Mouse (Mus musculus): Measurements from ENCODE around the gene Tmem8b. TPM values are rescaled to one million over a fixed set of nuclear protein-coding genes. Genes with fewer than 3 reads are reported as not detected.

Tmem8b gene
- polyA plus RNA-seq, 1 experiment from 2014 or later = 5.2 TPM

GRCm38 (mm10) chr4:43653161-43654015, 15.4 kb upstream of the Tmem8b start, which contains the start of gene Spag8:
Spag8 (minus strand) TSS chr4:43653594.
- ATAC-seq (replicated peaks; ENCODE audit: low FRiP score) (no peak), DNase-seq (ENCODE audit: low spot score) (peak; percentile 75)
- Histone ChIP-seq H3K36me3 (ENCODE audit: control insufficient read depth, insufficient read depth, low read length) (no peaks in the 10 kb centered on the region), H3K4me1 (replicated peaks; ENCODE audit: control insufficient read depth, insufficient read depth, low read length) (peaks cover 4% of the 10 kb centered on the region; the same call in 1 of the 2 replicates), H3K4me3 (ENCODE audit: low read depth, low read length) (peak within 1 kb of the TSS; percentile 23), H3K27me3 (ENCODE audit: control insufficient read depth, insufficient read depth, low read length) (no peaks in the 10 kb centered on the region), H3K27ac (ENCODE audit: low read depth, low read length) (no peak within 1 kb of the TSS), H3K9ac (ENCODE audit: low read length) (0 out of 2 replicates have a peak within 1 kb of the TSS, but pooled peaks have one; percentile 16), H3K9me3 (ENCODE audit: control insufficient read depth, low read length) (peaks cover 4% of the 10 kb centered on the region; the same call in 1 of the 2 replicates), H3K4me2 (ENCODE audit: low read depth, low read length, severe bottlenecking) (peak within 1 kb of the TSS; percentile 45)
- WGBS = 12% methylated on average over 24 of the region's 24 CpGs

GRCm38 (mm10) chr4:43655656-43656338, 13.0 kb upstream of the Tmem8b start:
- 5% methylated on average over 34 of the region's 34 CpGs for WGBS
- DNase-seq (ENCODE audit: low spot score) = no peak

GRCm38 (mm10) chr4:43656339-43657109, 12.2 kb upstream of the Tmem8b start, which contains the start of gene Hint2:
Hint2 (minus strand) TSS chr4:43656466.
- Histone ChIP-seq H3K9me3 (ENCODE audit: control insufficient read depth, low read length) (no peaks in the 10 kb centered on the region), H3K4me2 (ENCODE audit: low read depth, low read length, severe bottlenecking) (peak within 1 kb of the TSS; percentile 80), H3K36me3 (ENCODE audit: control insufficient read depth, insufficient read depth, low read length) (no peaks in the 10 kb centered on the region), H3K27me3 (ENCODE audit: control insufficient read depth, insufficient read depth, low read length) (no peaks in the 10 kb centered on the region), H3K9ac (ENCODE audit: low read length) (peak within 1 kb of the TSS; percentile 82), H3K27ac (ENCODE audit: low read depth, low read length) (peak within 1 kb of the TSS; percentile 79), H3K4me3 (ENCODE audit: low read depth, low read length) (peak within 1 kb of the TSS; percentile 60), H3K4me1 (replicated peaks; ENCODE audit: control insufficient read depth, insufficient read depth, low read length) (peaks cover 4% of the 10 kb centered on the region; the same call in 1 of the 2 replicates)
- 1% methylated on average over 34 of the region's 34 CpGs for WGBS
- ATAC-seq (replicated peaks; ENCODE audit: low FRiP score) (peak; percentile 96), DNase-seq (ENCODE audit: low spot score) (peak; percentile 96)

More at GRCm38 (mm10) chr4:43655656-43656338, 13.0 kb upstream of the Tmem8b start:
- peak overlapping the region; percentile 80 for H3K4me2 ChIP-seq (ENCODE audit: low read depth, low read length, severe bottlenecking)
- H3K9ac ChIP-seq (ENCODE audit: low read length) = peak overlapping the region; percentile 82
- no peaks in the 10 kb centered on the region for H3K36me3 ChIP-seq (ENCODE audit: control insufficient read depth, insufficient read depth, low read length)
- H3K27me3 ChIP-seq (ENCODE audit: control insufficient read depth, insufficient read depth, low read length) = no peaks in the 10 kb centered on the region
- peak overlapping the region; percentile 79 for H3K27ac ChIP-seq (ENCODE audit: low read depth, low read length)
- H3K9me3 ChIP-seq (ENCODE audit: control insufficient read depth, low read length) = no peaks in the 10 kb centered on the region
- peak overlapping the region; percentile 60 for H3K4me3 ChIP-seq (ENCODE audit: low read depth, low read length)
- ATAC-seq (replicated peaks; ENCODE audit: low FRiP score) = peak; percentile 37; the same call in 1 of the 2 replicates
- peaks cover 4% of the 10 kb centered on the region; the same call in 1 of the 2 replicates for H3K4me1 ChIP-seq (replicated peaks; ENCODE audit: control insufficient read depth, insufficient read depth, low read length)

- no peak overlapping the region for H3K9ac ChIP-seq (ENCODE audit: low read length)
- peak overlapping the region; percentile 80; the same call in 1 of the 2 replicates for H3K4me2 ChIP-seq (ENCODE audit: low read depth, low read length, severe bottlenecking)
- H3K36me3 ChIP-seq (ENCODE audit: control insufficient read depth, insufficient read depth, low read length) = no peaks in the 10 kb centered on the region
- DNase-seq (ENCODE audit: low spot score) = no peak
- peaks cover 4% of the 10 kb centered on the region; the same call in 1 of the 2 replicates for H3K4me1 ChIP-seq (replicated peaks; ENCODE audit: control insufficient read depth, insufficient read depth, low read length)
- H3K9me3 ChIP-seq (ENCODE audit: control insufficient read depth, low read length) = no peaks in the 10 kb centered on the region
- no peak overlapping the region for H3K27ac ChIP-seq (ENCODE audit: low read depth, low read length)
- 62% methylated on average over 4 of the region's 4 CpGs for WGBS
- H3K27me3 ChIP-seq (ENCODE audit: control insufficient read depth, insufficient read depth, low read length) = no peaks in the 10 kb centered on the region
- peak overlapping the region; percentile 60 for H3K4me3 ChIP-seq (ENCODE audit: low read depth, low read length)
- no peak for ATAC-seq (replicated peaks; ENCODE audit: low FRiP score)
These were observed 11.6 kb upstream of the Tmem8b start for GRCm38 (mm10) chr4:43657146-43657545.

- WGBS = 33% methylated on average over 4 of the region's 4 CpGs
These were observed 2.4 kb upstream of the Tmem8b start for GRCm38 (mm10) chr4:43666412-43666811.

GRCm38 (mm10) chr4:43669428-43669794, 640 bp downstream of the Tmem8b start:
- H3K9ac ChIP-seq (ENCODE audit: low read length) = peak overlapping the region; percentile 83
- peak overlapping the region; percentile 84 for H3K4me2 ChIP-seq (ENCODE audit: low read depth, low read length, severe bottlenecking)
- H3K4me3 ChIP-seq (ENCODE audit: low read depth, low read length) = peak overlapping the region; percentile 84
- no peak overlapping the region for H3K27ac ChIP-seq (ENCODE audit: low read depth, low read length)
- under 1% methylated on average over 15 of the region's 25 CpGs for WGBS
- no peaks in the 10 kb centered on the region for H3K36me3 ChIP-seq (ENCODE audit: control insufficient read depth, insufficient read depth, low read length)
- no peaks in the 10 kb centered on the region for H3K9me3 ChIP-seq (ENCODE audit: control insufficient read depth, low read length)
- H3K27me3 ChIP-seq (ENCODE audit: control insufficient read depth, insufficient read depth, low read length) = 0 out of 2 replicates have a peak, but pooled peaks cover 4% of the 10 kb centered on the region
- peaks cover 8% of the 10 kb centered on the region for H3K4me1 ChIP-seq (replicated peaks; ENCODE audit: control insufficient read depth, insufficient read depth, low read length)
- ATAC-seq (replicated peaks; ENCODE audit: low FRiP score) = peak; percentile 82
- DNase-seq (ENCODE audit: low spot score) = no peak

More at GRCm38 (mm10) chr4:43666412-43666811, 2.4 kb upstream of the Tmem8b start:
- Histone ChIP-seq H3K4me2 (ENCODE audit: low read depth, low read length, severe bottlenecking) (no peak overlapping the region), H3K9me3 (ENCODE audit: control insufficient read depth, low read length) (no peaks in the 10 kb centered on the region), H3K4me1 (replicated peaks; ENCODE audit: control insufficient read depth, insufficient read depth, low read length) (peaks cover 6% of the 10 kb centered on the region), H3K4me3 (ENCODE audit: low read depth, low read length) (no peak overlapping the region), H3K27me3 (ENCODE audit: control insufficient read depth, insufficient read depth, low read length) (peaks cover 10% of the 10 kb centered on the region; the same call in 1 of the 2 replicates), H3K27ac (ENCODE audit: low read depth, low read length) (no peak overlapping the region), H3K9ac (ENCODE audit: low read length) (no peak overlapping the region), H3K36me3 (ENCODE audit: control insufficient read depth, insufficient read depth, low read length) (no peaks in the 10 kb centered on the region)
- ATAC-seq (replicated peaks; ENCODE audit: low FRiP score) (no peak), DNase-seq (ENCODE audit: low spot score) (no peak)

GRCm38 (mm10) chr4:43672070-43672469, 3.3 kb downstream of the Tmem8b start:
- Histone ChIP-seq H3K27me3 (ENCODE audit: control insufficient read depth, insufficient read depth, low read length) (no peaks in the 10 kb centered on the region), H3K36me3 (ENCODE audit: control insufficient read depth, insufficient read depth, low read length) (peaks cover 3% of the 10 kb centered on the region; the same call in 1 of the 2 replicates), H3K9ac (ENCODE audit: low read length) (no peak overlapping the region), H3K4me3 (ENCODE audit: low read depth, low read length) (no peak overlapping the region), H3K9me3 (ENCODE audit: control insufficient read depth, low read length) (no peaks in the 10 kb centered on the region), H3K27ac (ENCODE audit: low read depth, low read length) (no peak overlapping the region), H3K4me1 (replicated peaks; ENCODE audit: control insufficient read depth, insufficient read depth, low read length) (peaks cover 8% of the 10 kb centered on the region), H3K4me2 (ENCODE audit: low read depth, low read length, severe bottlenecking) (no peak overlapping the region)
- peak; percentile 38; the same call in 1 of the 2 replicates for ATAC-seq (replicated peaks; ENCODE audit: low FRiP score)
- peak; percentile 93 for DNase-seq (ENCODE audit: low spot score)
- 2% methylated on average over 2 of the region's 2 CpGs for WGBS

- Histone ChIP-seq H3K27ac (ENCODE audit: low read depth, low read length) (no peak overlapping the region), H3K4me1 (replicated peaks; ENCODE audit: control insufficient read depth, insufficient read depth, low read length) (peaks cover 6% of the 10 kb centered on the region), H3K9me3 (ENCODE audit: control insufficient read depth, low read length) (no peaks in the 10 kb centered on the region), H3K36me3 (ENCODE audit: control insufficient read depth, insufficient read depth, low read length) (peaks cover 3% of the 10 kb centered on the region; the same call in 1 of the 2 replicates), H3K9ac (ENCODE audit: low read length) (no peak overlapping the region), H3K4me3 (ENCODE audit: low read depth, low read length) (no peak overlapping the region), H3K4me2 (ENCODE audit: low read depth, low read length, severe bottlenecking) (no peak overlapping the region), H3K27me3 (ENCODE audit: control insufficient read depth, insufficient read depth, low read length) (no peaks in the 10 kb centered on the region)
- ATAC-seq (replicated peaks; ENCODE audit: low FRiP score) (no peak), DNase-seq (ENCODE audit: low spot score) (no peak)
- 83% methylated on average over 8 of the region's 8 CpGs for WGBS
These were observed 4.9 kb downstream of the Tmem8b start for GRCm38 (mm10) chr4:43673703-43674102.
